18 mouse cellular contexts compared by ENCODE assay signal in the genomic region with DNA sequence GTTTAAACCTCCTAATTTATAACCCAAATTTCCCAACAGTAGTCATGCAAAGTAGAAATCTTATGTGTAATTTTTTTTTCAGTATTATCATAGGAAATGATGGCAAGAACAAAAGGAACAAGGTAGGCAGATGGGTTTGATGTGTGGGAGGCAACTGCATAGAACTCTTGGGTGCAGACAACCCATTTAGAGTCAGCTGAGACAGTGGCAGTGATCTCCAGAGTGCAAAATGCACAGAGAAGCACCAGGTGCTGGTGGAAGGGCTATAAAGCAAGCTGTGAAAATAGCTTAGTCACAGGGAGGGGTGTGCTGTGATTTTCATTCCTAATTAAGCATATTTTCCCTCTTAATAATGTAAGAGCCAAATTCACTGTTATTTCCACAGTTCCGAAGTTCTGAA.
A peak's percentile ranks its signal among the peaks of the same experiment; 100 is the strongest.
DNase-seq lines count a peak whose midpoint lies in the region.
"Had no signal": no experiment of that assay in that cellular context is flagged by ENCODE, and none has a peak within 500 bp of the region (broad histone marks: within the 10 kb centered on the region; RNA-seq: fewer than 3 reads in every experiment).

No protein-coding gene starts in this region.

- intact Hi-C loops in left cerebral cortex, postnatal 14 days (cut with DNase I) = no loop called here
- intact Hi-C loops in left cerebral cortex, postnatal 36 days (cut with DNase I) = no loop called here

- peak; percentile 10 to 33 for DNase-seq in frontal cortex, adult 2 months (ENCODE audit: extremely low spot score in 1 of 2, low spot score in 1 of 2)
- no peak for DNase-seq in frontal cortex, postnatal 10 days (ENCODE audit: low spot score in 2 of 2)
- DNase-seq in left cerebral cortex, postnatal 14 days (ENCODE audit: low spot score in 2 of 2) = peak; percentile 13 to 15
- no peak for DNase-seq in left cerebral cortex, postnatal 36 days (ENCODE audit: low spot score in 2 of 2)
- DNase-seq in brain, adult 2 months (ENCODE audit: low read depth, low spot score) = peak; percentile 78
- DNase-seq in layer of hippocampus, adult 9-10 months (ENCODE audit: low spot score) = peak; percentile 29
- no peak for DNase-seq in kidney, postnatal 10 days
- no peak for DNase-seq in thymus, postnatal 10 days (ENCODE audit: low spot score in 2 of 2)
- DNase-seq: adrenal gland, adult 8-10 months; cerebellum, adult 9-10 months; cerebellum, postnatal 36 days; gastrocnemius, postnatal 25 days; heart, adult 11 months; kidney, adult 8-10 months; liver; lung, adult 2 months; lung, postnatal 10 days; thymus, postnatal 25 days had no signal

Comparison
In these comparisons a context has a peak if more than half of its experiments do, and no peak if none do; other contexts are left out.
1. DNase-seq: peak in frontal cortex, adult 2 months (2 of 2), left cerebral cortex, postnatal 14 days (2 of 2), brain, adult 2 months (single experiment) and layer of hippocampus, adult 9-10 months (single experiment); none in frontal cortex, postnatal 10 days (0 of 2), left cerebral cortex, postnatal 36 days (0 of 2), kidney, postnatal 10 days (single experiment) and thymus, postnatal 10 days (0 of 2).